In genomic region chr3:32180519-32180918, GRCm38 (mm10) we compare ENCODE assay signal across 26 mouse cellular contexts.
DNase-seq lines count a peak whose midpoint lies in the region; ATAC-seq and TF ChIP-seq lines count a peak whose summit lies in the region.
"Had no signal": no experiment of that assay in that cellular context is flagged by ENCODE, and none has a peak within 500 bp of the region (broad histone marks: within the 10 kb centered on the region; RNA-seq: fewer than 3 reads in every experiment).

No protein-coding gene starts in this region.

- H3K4me2 ChIP-seq in kidney, embryonic 14.5 days (replicated peaks; ENCODE audit: low read depth, low read length): no peak overlapping the region
- H3K4me2 ChIP-seq in kidney, embryonic 15.5 days: no peak overlapping the region
- H3K4me2 ChIP-seq in midbrain, embryonic 13.5 days (replicated peaks): no peak overlapping the region
- H3K4me2 ChIP-seq in midbrain, postnatal 0 days (ENCODE audit: low read depth, low read length, poor library complexity, severe bottlenecking): no peak overlapping the region
- H3K4me2 ChIP-seq: embryonic facial prominence, embryonic 13.5 days; embryonic facial prominence, embryonic 15.5 days; forebrain, embryonic 12.5 days had no signal

- no peak overlapping the region for H3K9ac ChIP-seq in kidney, embryonic 14.5 days (ENCODE audit: low read depth, low read length)
- no peak overlapping the region for H3K9ac ChIP-seq in kidney, embryonic 15.5 days
- H3K9ac ChIP-seq in midbrain, embryonic 13.5 days (replicated peaks): no peak overlapping the region
- H3K9ac ChIP-seq in midbrain, postnatal 0 days (replicated peaks; ENCODE audit: low read length, poor library complexity, severe bottlenecking): no peak overlapping the region
- H3K9ac ChIP-seq: embryonic facial prominence, embryonic 13.5 days; embryonic facial prominence, embryonic 15.5 days; forebrain, embryonic 12.5 days had no signal

- no peaks in the 10 kb centered on the region for H3K27me3 ChIP-seq in kidney, embryonic 14.5 days (ENCODE audit: control insufficient read depth, insufficient read depth, low read length)
- H3K27me3 ChIP-seq in kidney, embryonic 15.5 days: no peaks in the 10 kb centered on the region
- no peaks in the 10 kb centered on the region for H3K27me3 ChIP-seq in midbrain, embryonic 13.5 days
- no peaks in the 10 kb centered on the region for H3K27me3 ChIP-seq in midbrain, postnatal 0 days (ENCODE audit: insufficient read depth, low read length)
- no peaks in the 10 kb centered on the region for H3K27me3 ChIP-seq in limb, embryonic 10.5 days (ENCODE audit: low read depth, poor library complexity, severe bottlenecking)
- H3K27me3 ChIP-seq: embryonic facial prominence, embryonic 13.5 days; embryonic facial prominence, embryonic 15.5 days; forebrain, embryonic 12.5 days; Patski had no signal

- no peak for DNase-seq in midbrain, postnatal 0 days (ENCODE audit: low spot score)
- DNase-seq in limb, embryonic 10.5 days (ENCODE audit: low spot score): peak; percentile 20
- DNase-seq in thymus, postnatal 0 days (ENCODE audit: low spot score): no peak
- DNase-seq in thymus, postnatal 10 days (ENCODE audit: low spot score in 2 of 2): no peak
- DNase-seq: adrenal gland, adult 8-10 months; adrenal gland, postnatal 14 days; adrenal gland, postnatal 36 days; cerebellum, adult 11-12 months; cerebellum, adult 2 months; cerebellum, adult 9-11 months; cerebellum, postnatal 14 days; cerebellum, postnatal 36 days; embryo, embryonic 11 days had no signal

- no peak overlapping the region for H3K4me3 ChIP-seq in kidney, embryonic 14.5 days (ENCODE audit: low read length)
- no peak overlapping the region for H3K4me3 ChIP-seq in kidney, embryonic 15.5 days (replicated peaks)
- H3K4me3 ChIP-seq in midbrain, embryonic 13.5 days (replicated peaks): no peak overlapping the region
- H3K4me3 ChIP-seq in midbrain, postnatal 0 days (ENCODE audit: low read depth, low read length): no peak overlapping the region
- H3K4me3 ChIP-seq in limb, embryonic 10.5 days: no peak overlapping the region
- H3K4me3 ChIP-seq: embryonic facial prominence, embryonic 13.5 days; embryonic facial prominence, embryonic 15.5 days; erythroblast, embryonic 14.5 days; forebrain, embryonic 10.5 days; forebrain, embryonic 12.5 days had no signal

- peak; percentile 60; the same call in 1 of the 2 replicates for ATAC-seq in kidney, embryonic 14.5 days (ENCODE audit: low FRiP score, low TSS enrichment)
- no peak for ATAC-seq in kidney, embryonic 15.5 days (replicated peaks; ENCODE audit: low FRiP score)
- 0 out of 2 replicates have a peak, but pooled peaks have one; percentile 31 for ATAC-seq in midbrain, embryonic 13.5 days
- ATAC-seq in midbrain, postnatal 0 days (ENCODE audit: low FRiP score): no peak
- ATAC-seq: activated CD4-positive, CD25-positive, alpha-beta regulatory T cell, adult 4 months; forebrain, embryonic 14.5 days; forebrain, embryonic 16.5 days; Patski had no signal

- 53% methylated on average over 6 of the region's 6 CpGs for WGBS in kidney, embryonic 14.5 days
- WGBS in kidney, embryonic 15.5 days: 51% methylated on average over 6 of the region's 6 CpGs
- WGBS in midbrain, embryonic 13.5 days: 76% methylated on average over 6 of the region's 6 CpGs
- WGBS in midbrain, postnatal 0 days: 69% methylated on average over 6 of the region's 6 CpGs
- 71% methylated on average over 6 of the region's 6 CpGs for WGBS in limb, embryonic 10.5 days

- H3K4me1 ChIP-seq in kidney, embryonic 14.5 days (ENCODE audit: control insufficient read depth, insufficient read depth, low read length): peaks cover under 1% of the 10 kb centered on the region; the same call in 1 of the 2 replicates
- H3K4me1 ChIP-seq in kidney, embryonic 15.5 days: no peaks in the 10 kb centered on the region
- H3K4me1 ChIP-seq in midbrain, embryonic 13.5 days (replicated peaks): peaks cover 4% of the 10 kb centered on the region; the same call in 1 of the 2 replicates
- no peaks in the 10 kb centered on the region for H3K4me1 ChIP-seq in midbrain, postnatal 0 days (ENCODE audit: insufficient read depth, low read length)
- no peaks in the 10 kb centered on the region for H3K4me1 ChIP-seq in limb, embryonic 10.5 days
- H3K4me1 ChIP-seq: embryonic facial prominence, embryonic 15.5 days; forebrain, embryonic 10.5 days had no signal

- no peak for TF ChIP-seq CTCF in midbrain, postnatal 0 days (IDR thresholded peaks at IDR 0.05)

- no peaks in the 10 kb centered on the region for H3K9me3 ChIP-seq in kidney, embryonic 14.5 days (ENCODE audit: control insufficient read depth, low read length)
- H3K9me3 ChIP-seq in kidney, embryonic 15.5 days (replicated peaks): peaks cover 4% of the 10 kb centered on the region; the same call in 1 of the 2 replicates
- H3K9me3 ChIP-seq in midbrain, embryonic 13.5 days: no peaks in the 10 kb centered on the region
- no peaks in the 10 kb centered on the region for H3K9me3 ChIP-seq in midbrain, postnatal 0 days (ENCODE audit: low read length)
- H3K9me3 ChIP-seq in limb, embryonic 10.5 days (replicated peaks): no peaks in the 10 kb centered on the region
- H3K9me3 ChIP-seq: embryonic facial prominence, embryonic 13.5 days; embryonic facial prominence, embryonic 15.5 days; forebrain, embryonic 10.5 days; G1E had no signal

- no peaks in the 10 kb centered on the region for H3K36me3 ChIP-seq in kidney, embryonic 14.5 days (ENCODE audit: control insufficient read depth, insufficient read depth, low read length)
- H3K36me3 ChIP-seq in kidney, embryonic 15.5 days: no peaks in the 10 kb centered on the region
- no peaks in the 10 kb centered on the region for H3K36me3 ChIP-seq in midbrain, embryonic 13.5 days
- H3K36me3 ChIP-seq in midbrain, postnatal 0 days (ENCODE audit: insufficient read depth, low read length): no peaks in the 10 kb centered on the region
- H3K36me3 ChIP-seq in limb, embryonic 10.5 days: no peaks in the 10 kb centered on the region
- H3K36me3 ChIP-seq: embryonic facial prominence, embryonic 13.5 days; embryonic facial prominence, embryonic 15.5 days; forebrain, embryonic 10.5 days; forebrain, embryonic 12.5 days; G1E had no signal

- H3K27ac ChIP-seq in kidney, embryonic 14.5 days (ENCODE audit: low read depth, low read length): no peak overlapping the region
- H3K27ac ChIP-seq in kidney, embryonic 15.5 days: no peak overlapping the region
- no peak overlapping the region for H3K27ac ChIP-seq in midbrain, embryonic 13.5 days
- H3K27ac ChIP-seq in midbrain, postnatal 0 days (ENCODE audit: low read depth, low read length): no peak overlapping the region
- H3K27ac ChIP-seq in limb, embryonic 10.5 days: no peak overlapping the region
- H3K27ac ChIP-seq: embryonic facial prominence, embryonic 13.5 days; embryonic facial prominence, embryonic 15.5 days; forebrain, embryonic 10.5 days; forebrain, embryonic 12.5 days had no signal

Comparison
In these comparisons a context has a peak if more than half of its experiments do, and no peak if none do; other contexts are left out.
1. ATAC-seq: peak in kidney, embryonic 14.5 days (single experiment) and midbrain, embryonic 13.5 days (single experiment); none in kidney, embryonic 15.5 days (single experiment) and midbrain, postnatal 0 days (single experiment).